ENCODE assay signal across 9 mouse cellular contexts in the genomic region with DNA sequence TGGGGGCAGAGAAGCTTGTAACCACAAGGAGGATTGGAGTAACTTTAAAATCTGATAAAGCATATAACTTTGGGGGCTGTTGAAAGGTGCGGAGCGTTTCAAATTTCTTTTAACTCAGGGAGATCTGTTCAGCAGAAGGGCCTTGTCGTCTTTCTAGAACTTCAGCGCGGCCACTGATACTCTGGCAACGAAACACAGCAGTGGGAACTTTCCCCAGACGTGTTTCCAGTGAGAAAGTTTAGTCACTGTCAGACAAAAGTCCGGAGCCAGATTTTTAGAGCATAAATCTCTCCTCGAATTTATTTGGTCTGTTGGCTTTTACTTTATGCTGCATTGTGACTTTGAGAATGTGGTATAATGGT.
DNase-seq lines count a peak whose midpoint lies in the region; ATAC-seq and TF ChIP-seq lines count a peak whose summit lies in the region.
"Had no signal": no experiment of that assay in that cellular context is flagged by ENCODE, and none has a peak within 500 bp of the region (broad histone marks: within the 10 kb centered on the region; RNA-seq: fewer than 3 reads in every experiment).

No protein-coding gene starts in this region.

- H3K4me3 ChIP-seq in left cerebral cortex, adult 2 months = peak overlapping the region; percentile 39; the same call in 1 of the 2 replicates
- H3K4me3 ChIP-seq in forebrain, embryonic 12.5 days (replicated peaks) = peak overlapping the region; percentile 25
- no peak overlapping the region for H3K4me3 ChIP-seq in intestine, embryonic 15.5 days (replicated peaks)
- no peak overlapping the region for H3K4me3 ChIP-seq in neural tube, embryonic 12.5 days
- H3K4me3 ChIP-seq: megakaryocyte, embryonic 14.5 days had no signal

- intact Hi-C loops in left cerebral cortex, adult 2 months (cut with DNase I) = loop anchor here (5.0 kb wide), 3 partner anchors 149 to 229 kb away; no protein-coding TSS in a partner anchor
- intact Hi-C loops in left cerebral cortex, postnatal 4 days (cut with DNase I) = no loop called here
- intact Hi-C loops in gastrocnemius, postnatal 14 days (cut with DNase I; ENCODE audit: low total_unique reads) = no loop called here

- no peaks in the 10 kb centered on the region for H3K9me3 ChIP-seq in forebrain, embryonic 12.5 days
- no peaks in the 10 kb centered on the region for H3K9me3 ChIP-seq in intestine, embryonic 15.5 days
- no peaks in the 10 kb centered on the region for H3K9me3 ChIP-seq in neural tube, embryonic 12.5 days

- 4% methylated on average over 9 of the region's 9 CpGs for WGBS in forebrain, embryonic 12.5 days
- 8% methylated on average over 9 of the region's 9 CpGs for WGBS in intestine, embryonic 15.5 days
- WGBS in neural tube, embryonic 12.5 days = 3% methylated on average over 9 of the region's 9 CpGs

- no peak for DNase-seq in left cerebral cortex, adult 2 months (ENCODE audit: extremely low spot score in 1 of 2, low spot score in 2 of 2)
- no peak for DNase-seq in left cerebral cortex, postnatal 4 days
- no peak for DNase-seq in gastrocnemius, postnatal 14 days
- DNase-seq in embryo, embryonic 10 days (ENCODE audit: low spot score) = no peak
- no peak for DNase-seq in layer of hippocampus, postnatal 36 days

- no peaks in the 10 kb centered on the region for H3K27me3 ChIP-seq in forebrain, embryonic 12.5 days
- no peaks in the 10 kb centered on the region for H3K27me3 ChIP-seq in intestine, embryonic 15.5 days (replicated peaks)
- H3K27me3 ChIP-seq in neural tube, embryonic 12.5 days (replicated peaks) = no peaks in the 10 kb centered on the region
- H3K27me3 ChIP-seq: megakaryocyte, embryonic 14.5 days had no signal

- H3K4me2 ChIP-seq in forebrain, embryonic 12.5 days = peak overlapping the region; percentile 54
- H3K4me2 ChIP-seq in intestine, embryonic 15.5 days (replicated peaks) = peak overlapping the region; percentile 43
- peak overlapping the region; percentile 53 for H3K4me2 ChIP-seq in neural tube, embryonic 12.5 days (replicated peaks)

- peaks cover 26% of the 10 kb centered on the region for H3K4me1 ChIP-seq in forebrain, embryonic 12.5 days
- H3K4me1 ChIP-seq in intestine, embryonic 15.5 days (replicated peaks) = 0 out of 2 replicates have a peak, but pooled peaks cover 4% of the 10 kb centered on the region
- peaks cover 18% of the 10 kb centered on the region for H3K4me1 ChIP-seq in neural tube, embryonic 12.5 days
- H3K4me1 ChIP-seq: megakaryocyte, embryonic 14.5 days had no signal

- peak overlapping the region; percentile 17; the same call in 1 of the 2 replicates for H3K9ac ChIP-seq in forebrain, embryonic 12.5 days
- H3K9ac ChIP-seq in intestine, embryonic 15.5 days = no peak overlapping the region
- no peak overlapping the region for H3K9ac ChIP-seq in neural tube, embryonic 12.5 days

- no peak for TF ChIP-seq CTCF in left cerebral cortex, adult 2 months (IDR thresholded peaks at IDR 0.05)

- peak overlapping the region; percentile 65; the same call in 1 of the 2 replicates for H3K27ac ChIP-seq in left cerebral cortex, adult 2 months
- H3K27ac ChIP-seq in forebrain, embryonic 12.5 days = peak overlapping the region; percentile 82
- H3K27ac ChIP-seq in intestine, embryonic 15.5 days = no peak overlapping the region
- H3K27ac ChIP-seq in neural tube, embryonic 12.5 days = 0 out of 2 replicates have a peak overlapping the region, but pooled peaks have one; percentile 6

- H3K36me3 ChIP-seq in forebrain, embryonic 12.5 days (replicated peaks) = no peaks in the 10 kb centered on the region
- H3K36me3 ChIP-seq in intestine, embryonic 15.5 days = no peaks in the 10 kb centered on the region
- no peaks in the 10 kb centered on the region for H3K36me3 ChIP-seq in neural tube, embryonic 12.5 days

- ATAC-seq in forebrain, embryonic 12.5 days (ENCODE audit: low FRiP score) = no peak
- ATAC-seq in intestine, embryonic 15.5 days = no peak
- peak; percentile 18; the same call in 1 of the 2 replicates for ATAC-seq in neural tube, embryonic 12.5 days (ENCODE audit: low FRiP score, low read depth)

Comparison
In these comparisons a context has a peak if more than half of its experiments do, and no peak if none do; other contexts are left out.
1. H3K4me3 ChIP-seq: peak in left cerebral cortex, adult 2 months (single experiment) and forebrain, embryonic 12.5 days (single experiment); none in intestine, embryonic 15.5 days (single experiment) and neural tube, embryonic 12.5 days (single experiment).
2. Peak in every context shown above with its lines, with median percentiles within 50 percentile points of each other: H3K4me2 ChIP-seq.